Mouse (Mus musculus) spleen, adult 2 months (tissue): ENCODE data around the gene Gm21778. TPM values are rescaled to one million over a fixed set of nuclear protein-coding genes. Genes with fewer than 3 reads are reported as not detected.
"Not testable (repeated sequence)": the region's sequence is repeated elsewhere in the genome, so short reads cannot be mapped to it uniquely, and the experiment has no call there.

Source experiments
- DNase-seq, 2 experiments: peaks; one replicate each; pipeline versions ENCODE4 v3.0.0 to v3.0.0-alpha.2; 2012 to 2021; ENCODE audit warnings: low spot score in 2 of 2, low read depth in 1 of 2
- H3K27ac ChIP-seq: fragments of 200-500 bp; 2 replicates; pipeline ENCODE4 v1.5.1; 2012; ENCODE audit warnings: low read length, inconsistent platforms; ENCODE audit not compliant: insufficient read depth
- H3K27me3 ChIP-seq: fragments of 200-500 bp; 2 replicates; pipeline ENCODE4 v1.6.1; 2012; ENCODE audit warnings: mild to moderate bottlenecking, moderate library complexity, low read length, inconsistent platforms; ENCODE audit not compliant: control insufficient read depth, insufficient read depth
- H3K36me3 ChIP-seq: fragments of 200-500 bp; 2 replicates; pipeline ENCODE4 v1.6.1; 2012; ENCODE audit warnings: mild to moderate bottlenecking, low read length, inconsistent platforms; ENCODE audit not compliant: control insufficient read depth, insufficient read depth
- H3K4me1 ChIP-seq: fragments of 200-500 bp; 2 replicates; pipeline ENCODE4 v1.6.1; 2011; ENCODE audit warnings: inconsistent platforms; ENCODE audit not compliant: control insufficient read depth, insufficient read depth, insufficient read length
- H3K4me3 ChIP-seq: fragments of 200-500 bp; 2 replicates; pipeline ENCODE4 v1.5.1; 2011; ENCODE audit warnings: mild to moderate bottlenecking, inconsistent platforms; ENCODE audit not compliant: insufficient read depth, insufficient read length; ENCODE audit errors: extremely low read depth
- polyA plus RNA-seq: library from polyadenylated mRNA; depleted of rRNA; stranded (reverse); fragments of >200 nt; gene quantifications from 2 replicates; pipeline ENCODE4 v1.2.3, GENCODE M21; 2012; rRNA removed

The Gm21778 gene
- not detected in 2 replicates for polyA plus RNA-seq

DNA sequence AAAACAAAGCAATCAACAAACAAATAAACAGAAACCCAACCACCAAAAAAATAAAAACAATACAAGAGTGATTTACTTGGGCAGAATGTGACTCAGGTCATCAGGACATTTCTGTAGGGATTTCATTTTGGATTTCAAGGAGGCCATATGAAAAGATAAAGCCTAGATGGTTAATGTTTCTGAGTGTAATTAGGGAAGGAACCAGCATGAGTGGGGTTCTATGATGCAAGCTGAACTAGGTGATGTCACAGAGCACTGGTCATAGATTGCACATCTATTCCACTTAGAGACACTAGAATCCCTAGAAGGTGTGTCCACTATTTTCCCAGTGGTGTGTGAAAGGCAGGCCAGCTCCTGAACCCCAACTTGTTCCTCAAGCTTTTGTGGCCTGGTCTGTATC is at the start of gene Gm21778:
Gene Gm21778, plus strand, starts transcription at position 301 of the 400 bp plus-strand sequence.
- H3K36me3 ChIP-seq, DNase-seq, H3K4me1 ChIP-seq, H3K27ac ChIP-seq, H3K4me3 ChIP-seq, H3K27me3 ChIP-seq: not testable (repeated sequence)

Other genes with a start within 250 kb of the Gm21778 start
- gene Gm20914, start 216.5 kb upstream of the Gm21778 start, polyA plus RNA-seq, result not detected in 2 replicates
- not detected in 2 replicates for gene Gm28171, start 149.1 kb upstream of the Gm21778 start, polyA plus RNA-seq